Mouse (Mus musculus): ENCODE measurements around the gene Kcnj8. TPM values are rescaled to one million over a fixed set of nuclear protein-coding genes. Genes with fewer than 3 reads are reported as not detected.
A peak's percentile ranks its signal among the peaks of the same experiment; 100 is the strongest.

Gene Kcnj8
- polyA plus RNA-seq, 1 experiment from 2014 or later = 2.1 TPM

DNA sequence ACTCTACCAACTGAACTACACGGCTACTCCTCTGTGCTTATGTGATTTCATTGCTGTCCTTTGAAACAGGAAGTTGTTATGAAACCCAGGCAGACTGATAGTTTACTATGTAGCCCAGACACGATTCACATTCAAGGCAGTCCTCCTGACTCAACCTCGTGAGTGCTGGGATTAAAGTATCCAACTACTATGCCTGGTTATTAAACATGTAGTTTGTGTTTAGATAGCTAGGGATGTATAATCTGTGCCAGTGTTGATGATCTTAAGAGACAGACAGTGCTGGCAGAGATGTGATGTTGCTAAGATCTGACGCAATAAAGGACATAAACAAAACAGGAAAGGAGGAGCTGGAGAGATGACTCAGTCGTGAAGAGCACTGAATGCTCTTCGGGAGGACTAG, 1.5 kb upstream of the Kcnj8 start:
- Histone ChIP-seq H3K27me3 (ENCODE audit: control insufficient read depth, insufficient read depth, low read depth, low read length) (peaks cover 31% of the 10 kb centered on the region), H3K27ac (ENCODE audit: low read length) (no peak overlapping the region), H3K4me2 (ENCODE audit: low read depth, low read length) (no peak overlapping the region), H3K36me3 (ENCODE audit: control insufficient read depth, insufficient read depth) (no peaks in the 10 kb centered on the region), H3K4me3 (ENCODE audit: low read depth, low read length) (no peak overlapping the region), H3K4me1 (ENCODE audit: control insufficient read depth, low read depth, low read length) (no peaks in the 10 kb centered on the region; the same call in 1 of the 2 replicates), H3K9me3 (replicated peaks; ENCODE audit: control insufficient read depth, low read length) (no peaks in the 10 kb centered on the region), H3K9ac (ENCODE audit: low read depth, low read length) (no peak overlapping the region)
- ATAC-seq (ENCODE audit: low read depth) = no peak
- WGBS (ENCODE audit: insufficient replicate concordance) = 18% methylated on average over 6 of the region's 6 CpGs

- 5% methylated on average over 21 of the region's 21 CpGs for WGBS (ENCODE audit: insufficient replicate concordance)
- Histone ChIP-seq H3K36me3 (ENCODE audit: control insufficient read depth, insufficient read depth) (no peaks in the 10 kb centered on the region), H3K27me3 (ENCODE audit: control insufficient read depth, insufficient read depth, low read depth, low read length) (peaks cover 31% of the 10 kb centered on the region), H3K9me3 (replicated peaks; ENCODE audit: control insufficient read depth, low read length) (no peaks in the 10 kb centered on the region), H3K27ac (ENCODE audit: low read length) (no peak overlapping the region), H3K9ac (ENCODE audit: low read depth, low read length) (no peak overlapping the region), H3K4me2 (ENCODE audit: low read depth, low read length) (peak overlapping the region; percentile 57), H3K4me1 (ENCODE audit: control insufficient read depth, low read depth, low read length) (no peaks in the 10 kb centered on the region; the same call in 1 of the 2 replicates), H3K4me3 (ENCODE audit: low read depth, low read length) (peak overlapping the region; percentile 54)
- ATAC-seq (ENCODE audit: low read depth) = no peak
Observed at GRCm38 (mm10) chr6:142571629-142572360, 381 bp upstream of the Kcnj8 start.

DNA sequence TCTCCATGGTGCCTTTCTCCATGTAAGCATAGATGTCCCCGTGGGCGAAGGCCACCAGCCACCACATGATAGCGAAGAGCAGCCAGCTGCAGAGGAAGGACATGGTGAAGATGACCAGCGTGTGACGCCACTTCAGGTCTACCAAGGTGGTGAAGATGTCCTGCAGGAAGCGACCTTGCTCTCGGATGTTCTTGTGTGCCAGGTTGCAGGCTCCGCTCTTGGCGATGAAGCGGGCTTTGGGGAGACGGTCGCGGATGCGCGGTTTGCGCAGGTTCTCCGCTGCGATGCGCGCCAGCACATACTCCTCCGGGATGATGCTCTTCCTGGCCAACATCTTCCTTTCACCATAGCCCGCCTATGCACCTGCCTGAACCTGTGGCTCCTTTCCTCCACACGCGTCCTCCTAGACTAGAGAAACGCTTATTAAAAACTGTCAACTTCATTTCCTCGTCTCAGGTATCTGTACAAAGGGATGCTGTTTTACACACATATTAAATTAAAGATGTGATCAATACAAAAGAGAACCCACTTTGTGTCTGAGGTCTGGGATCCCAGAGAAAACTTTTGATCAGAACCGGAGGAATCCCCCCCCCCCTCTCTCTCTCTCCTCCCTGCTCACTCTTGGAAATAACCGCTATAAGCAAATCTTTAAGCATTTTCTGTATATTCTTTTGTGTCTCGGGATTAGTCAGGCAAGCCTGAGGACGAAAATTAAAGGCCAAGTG, 1.2 kb downstream of the Kcnj8 start:
- Histone ChIP-seq H3K4me3 (ENCODE audit: low read depth, low read length) (no peak overlapping the region), H3K9me3 (replicated peaks; ENCODE audit: control insufficient read depth, low read length) (no peaks in the 10 kb centered on the region), H3K27ac (ENCODE audit: low read length) (no peak overlapping the region), H3K4me2 (ENCODE audit: low read depth, low read length) (peak overlapping the region; percentile 29; the same call in 1 of the 2 replicates), H3K4me1 (ENCODE audit: control insufficient read depth, low read depth, low read length) (no peaks in the 10 kb centered on the region; the same call in 1 of the 2 replicates), H3K27me3 (ENCODE audit: control insufficient read depth, insufficient read depth, low read depth, low read length) (peaks cover 31% of the 10 kb centered on the region), H3K36me3 (ENCODE audit: control insufficient read depth, insufficient read depth) (no peaks in the 10 kb centered on the region), H3K9ac (ENCODE audit: low read depth, low read length) (no peak overlapping the region)
- WGBS (ENCODE audit: insufficient replicate concordance) = 8% methylated on average over 30 of the region's 30 CpGs
- ATAC-seq (ENCODE audit: low read depth) = no peak

GRCm38 (mm10) chr6:142568713-142569357, 2.6 kb downstream of the Kcnj8 start:
- Histone ChIP-seq H3K36me3 (ENCODE audit: control insufficient read depth, insufficient read depth) (no peaks in the 10 kb centered on the region), H3K27ac (ENCODE audit: low read length) (no peak overlapping the region), H3K9me3 (replicated peaks; ENCODE audit: control insufficient read depth, low read length) (no peaks in the 10 kb centered on the region), H3K27me3 (ENCODE audit: control insufficient read depth, insufficient read depth, low read depth, low read length) (peaks cover 31% of the 10 kb centered on the region), H3K4me3 (ENCODE audit: low read depth, low read length) (no peak overlapping the region), H3K4me2 (ENCODE audit: low read depth, low read length) (no peak overlapping the region), H3K9ac (ENCODE audit: low read depth, low read length) (no peak overlapping the region), H3K4me1 (ENCODE audit: control insufficient read depth, low read depth, low read length) (no peaks in the 10 kb centered on the region; the same call in 1 of the 2 replicates)
- 36% methylated on average over 7 of the region's 7 CpGs for WGBS (ENCODE audit: insufficient replicate concordance)
- no peak for ATAC-seq (ENCODE audit: low read depth)

GRCm38 (mm10) chr6:142567452-142567851, 4.0 kb downstream of the Kcnj8 start:
- 15% methylated on average over 5 of the region's 5 CpGs for WGBS (ENCODE audit: insufficient replicate concordance)
- Histone ChIP-seq H3K9me3 (replicated peaks; ENCODE audit: control insufficient read depth, low read length) (no peaks in the 10 kb centered on the region), H3K4me1 (ENCODE audit: control insufficient read depth, low read depth, low read length) (no peaks in the 10 kb centered on the region; the same call in 1 of the 2 replicates), H3K9ac (ENCODE audit: low read depth, low read length) (no peak overlapping the region), H3K27ac (ENCODE audit: low read length) (no peak overlapping the region), H3K27me3 (ENCODE audit: control insufficient read depth, insufficient read depth, low read depth, low read length) (peaks cover 31% of the 10 kb centered on the region), H3K4me3 (ENCODE audit: low read depth, low read length) (no peak overlapping the region), H3K4me2 (ENCODE audit: low read depth, low read length) (no peak overlapping the region), H3K36me3 (ENCODE audit: control insufficient read depth, insufficient read depth) (no peaks in the 10 kb centered on the region)
- ATAC-seq (ENCODE audit: low read depth) = peak; percentile 60

DNA sequence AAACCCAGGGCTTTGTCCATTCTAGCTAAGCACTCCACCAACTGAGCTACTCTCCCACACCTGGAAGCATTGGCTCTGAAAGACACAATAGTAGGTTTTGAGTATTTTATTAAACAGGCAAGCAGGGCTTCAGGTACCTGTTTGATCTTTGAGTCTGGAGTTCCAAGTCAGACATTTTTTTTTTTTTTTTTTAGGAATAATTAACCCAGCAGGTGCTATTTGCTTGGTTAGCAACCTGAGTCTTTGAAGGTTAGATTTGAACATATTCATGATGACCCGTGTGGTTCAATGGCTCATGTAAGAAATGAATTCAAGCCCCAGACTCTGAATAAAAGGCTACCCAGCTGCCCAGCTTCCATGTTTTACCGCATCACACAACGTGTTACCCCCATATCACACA, 6.7 kb downstream of the Kcnj8 start:
- Histone ChIP-seq H3K27ac (ENCODE audit: low read length) (no peak overlapping the region), H3K36me3 (ENCODE audit: control insufficient read depth, insufficient read depth) (no peaks in the 10 kb centered on the region), H3K4me2 (ENCODE audit: low read depth, low read length) (no peak overlapping the region), H3K4me1 (ENCODE audit: control insufficient read depth, low read depth, low read length) (no peaks in the 10 kb centered on the region; the same call in 1 of the 2 replicates), H3K9ac (ENCODE audit: low read depth, low read length) (no peak overlapping the region), H3K9me3 (replicated peaks; ENCODE audit: control insufficient read depth, low read length) (no peaks in the 10 kb centered on the region), H3K4me3 (ENCODE audit: low read depth, low read length) (no peak overlapping the region), H3K27me3 (ENCODE audit: control insufficient read depth, insufficient read depth, low read depth, low read length) (peaks cover 4% of the 10 kb centered on the region)
- no peak for ATAC-seq (ENCODE audit: low read depth)
- 73% methylated on average over 3 of the region's 3 CpGs for WGBS (ENCODE audit: insufficient replicate concordance)

DNA sequence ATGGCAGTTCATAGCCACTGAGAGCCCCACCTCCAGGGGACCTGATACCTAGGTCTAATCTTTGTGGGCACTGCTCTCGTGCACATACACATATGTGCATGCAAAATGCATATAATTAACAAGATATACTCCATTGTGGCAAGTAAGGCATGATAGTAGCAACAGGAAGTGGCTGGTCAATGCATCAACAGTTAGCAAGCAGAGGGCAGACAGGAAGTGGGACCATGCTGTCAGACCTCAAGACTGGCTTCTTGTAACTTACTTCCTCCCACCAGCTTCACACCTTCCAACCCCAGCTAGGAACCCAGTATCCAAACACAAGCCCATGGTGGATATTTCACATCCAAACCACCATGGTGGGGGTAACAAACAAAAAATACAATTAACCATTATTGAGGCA, 10.3 kb downstream of the Kcnj8 start:
- WGBS (ENCODE audit: insufficient replicate concordance) = 19% methylated on average over 1 of the region's 1 CpGs

GRCm38 (mm10) chr6:142558772-142559679, 12.4 kb downstream of the Kcnj8 start:
- H3K4me1 ChIP-seq (ENCODE audit: control insufficient read depth, low read depth, low read length) = no peaks in the 10 kb centered on the region
- H3K27me3 ChIP-seq (ENCODE audit: control insufficient read depth, insufficient read depth, low read depth, low read length) = no peaks in the 10 kb centered on the region
- H3K27ac ChIP-seq (ENCODE audit: low read length) = no peak overlapping the region
- WGBS (ENCODE audit: insufficient replicate concordance) = 52% methylated on average over 10 of the region's 10 CpGs
- no peak overlapping the region for H3K4me2 ChIP-seq (ENCODE audit: low read depth, low read length)
- no peaks in the 10 kb centered on the region for H3K36me3 ChIP-seq (ENCODE audit: control insufficient read depth, insufficient read depth)
- no peak overlapping the region for H3K9ac ChIP-seq (ENCODE audit: low read depth, low read length)
- ATAC-seq (ENCODE audit: low read depth) = no peak
- no peak overlapping the region for H3K4me3 ChIP-seq (ENCODE audit: low read depth, low read length)
- H3K9me3 ChIP-seq (replicated peaks; ENCODE audit: control insufficient read depth, low read length) = no peaks in the 10 kb centered on the region

More for the DNA sequence above, 10.3 kb downstream of the Kcnj8 start:
- no peaks in the 10 kb centered on the region for H3K4me1 ChIP-seq (ENCODE audit: control insufficient read depth, low read depth, low read length)
- H3K36me3 ChIP-seq (ENCODE audit: control insufficient read depth, insufficient read depth) = no peaks in the 10 kb centered on the region
- no peak for ATAC-seq (ENCODE audit: low read depth)
- no peaks in the 10 kb centered on the region for H3K9me3 ChIP-seq (replicated peaks; ENCODE audit: control insufficient read depth, low read length)
- no peak overlapping the region for H3K4me3 ChIP-seq (ENCODE audit: low read depth, low read length)
- no peak overlapping the region for H3K9ac ChIP-seq (ENCODE audit: low read depth, low read length)
- no peaks in the 10 kb centered on the region for H3K27me3 ChIP-seq (ENCODE audit: control insufficient read depth, insufficient read depth, low read depth, low read length)
- H3K27ac ChIP-seq (ENCODE audit: low read length) = no peak overlapping the region
- H3K4me2 ChIP-seq (ENCODE audit: low read depth, low read length) = no peak overlapping the region
